Mouse (Mus musculus) limb, embryonic 13.5 days (tissue): Measurements from ENCODE around the gene Dapk1. TPM values are rescaled to one million over a fixed set of nuclear protein-coding genes. Genes with fewer than 3 reads are reported as not detected.

Experiments used
- ATAC-seq: fragments of 200-750 bp; cut with Nextera tagmentation; 2 replicates; pipeline ENCODE4 v1.8.0; 2017; ENCODE audit warnings: low read depth, moderate number of reproducible peaks, moderate TSS enrichment; ENCODE audit not compliant: low FRiP score
- H3K27ac ChIP-seq: fragments of 300-500 bp; sonication (generic); 2 replicates; pipeline ENCODE4 v1.5.1; 2015; ENCODE audit warnings: inconsistent platforms, mild to moderate bottlenecking, moderate library complexity
- H3K27me3 ChIP-seq: fragments of 300-500 bp; sonication (generic); 2 replicates; pipeline ENCODE4 v1.6.1; 2015; ENCODE audit warnings: mild to moderate bottlenecking, inconsistent platforms
- H3K36me3 ChIP-seq: fragments of 300-500 bp; sonication (generic); 2 replicates; pipeline ENCODE4 v1.6.1; 2015; ENCODE audit warnings: inconsistent platforms, mild to moderate bottlenecking, moderate library complexity
- H3K4me1 ChIP-seq: fragments of 300-500 bp; sonication (generic); 2 replicates; pipeline ENCODE4 v1.6.1; 2015; ENCODE audit warnings: inconsistent platforms
- H3K4me2 ChIP-seq: fragments of 300-500 bp; sonication (generic); replicated peaks from 2 replicates; pipeline ENCODE4 v1.6.1; 2015; ENCODE audit warnings: inconsistent platforms, mild to moderate bottlenecking, moderate library complexity
- H3K4me3 ChIP-seq: fragments of 300-500 bp; sonication (generic); 2 replicates; pipeline ENCODE4 v1.5.1; 2015; ENCODE audit warnings: moderate library complexity, mild to moderate bottlenecking, inconsistent platforms
- H3K9ac ChIP-seq: fragments of 300-500 bp; sonication (generic); 2 replicates; pipeline ENCODE4 v1.6.1; 2015; ENCODE audit warnings: mild to moderate bottlenecking, inconsistent platforms
- H3K9me3 ChIP-seq: fragments of 300-500 bp; sonication (generic); 2 replicates; pipeline ENCODE4 v1.6.1; 2016; ENCODE audit warnings: inconsistent platforms
- WGBS: fragments of 180-500 bp; shearing (Covaris S2); methylation state at CpG from one replicate; pipeline ENCODE4 v1.1.7; 2015; 5-methylcytosine and 5-hydroxymethylcytosine counted together
- polyA plus RNA-seq: library from polyadenylated mRNA; unstranded; fragments of >200 nt; fragmentation: Nextera tagmentation; extraction: Ambion mirVana; gene quantifications from 2 replicates; pipeline ENCODE4 v1.2.1, GENCODE M21; 2015

Dapk1 gene
- polyA plus RNA-seq, 1 experiment from 2014 or later, result 23.0 TPM

GRCm38 (mm10) chr13:60809690-60810089, 207.9 kb downstream of the Dapk1 start:
- Histone ChIP-seq H3K4me1 (no peaks in the 10 kb centered on the region), H3K27ac (no peak overlapping the region), H3K27me3 (no peaks in the 10 kb centered on the region), H3K9ac (no peak overlapping the region), H3K36me3 (no peaks in the 10 kb centered on the region), H3K4me2 (no peak overlapping the region), H3K9me3 (no peaks in the 10 kb centered on the region), H3K4me3 (no peak overlapping the region)
- no peak for ATAC-seq
- 78% methylated on average over 2 of the region's 2 CpGs for WGBS

- Histone ChIP-seq H3K9ac (no peak overlapping the region), H3K36me3 (no peaks in the 10 kb centered on the region), H3K27ac (no peak overlapping the region), H3K4me3 (no peak overlapping the region), H3K4me2 (no peak overlapping the region), H3K27me3 (no peaks in the 10 kb centered on the region), H3K4me1 (no peaks in the 10 kb centered on the region), H3K9me3 (no peaks in the 10 kb centered on the region)
- no peak for ATAC-seq
- WGBS, result 82% methylated on average over 6 of the region's 6 CpGs
These were observed 211.0 kb downstream of the Dapk1 start for GRCm38 (mm10) chr13:60812768-60813167.

Other genes with a start within 250 kb of the Dapk1 start
- gene BC051665, start 184.4 kb downstream of the Dapk1 start, polyA plus RNA-seq, result not detected in 2 replicates
- gene Ctsll3, start 200.9 kb downstream of the Dapk1 start, polyA plus RNA-seq, result not detected in 2 replicates